Mouse (Mus musculus) cortical plate, adult 2 months (tissue): ENCODE measurements at regions not wholly inside any gene's neighbourhood (a gene's known extent, or its start where the extent isn't known, plus 50 kb on each side); places are given as distances from the start of the nearest gene placed in this dataset.

Source experiments
- CTCF ChIP-seq: fragments of 200-500 bp; IDR thresholded peaks from 2 replicates; pipeline ENCODE4 v1.5.1; 2011; ENCODE audit warnings: mild to moderate bottlenecking, control low read depth, low read length; ENCODE audit not compliant: insufficient read depth; ENCODE audit errors: extremely low read depth
- POLR2A ChIP-seq: fragments of 200-500 bp; IDR thresholded peaks from 2 replicates; pipeline ENCODE4 v1.6.1; 2011; ENCODE audit warnings: mild to moderate bottlenecking, low read length, control low read depth; ENCODE audit not compliant: insufficient read depth; ENCODE audit errors: extremely low read depth

GRCm38 (mm10) chr8:89541231-89541630, 497.3 kb upstream of the Sall1 start:
- TF ChIP-seq CTCF (no peak), POLR2A (no peak)
